21 mouse cellular contexts compared by ENCODE assay signal in the genomic region with DNA sequence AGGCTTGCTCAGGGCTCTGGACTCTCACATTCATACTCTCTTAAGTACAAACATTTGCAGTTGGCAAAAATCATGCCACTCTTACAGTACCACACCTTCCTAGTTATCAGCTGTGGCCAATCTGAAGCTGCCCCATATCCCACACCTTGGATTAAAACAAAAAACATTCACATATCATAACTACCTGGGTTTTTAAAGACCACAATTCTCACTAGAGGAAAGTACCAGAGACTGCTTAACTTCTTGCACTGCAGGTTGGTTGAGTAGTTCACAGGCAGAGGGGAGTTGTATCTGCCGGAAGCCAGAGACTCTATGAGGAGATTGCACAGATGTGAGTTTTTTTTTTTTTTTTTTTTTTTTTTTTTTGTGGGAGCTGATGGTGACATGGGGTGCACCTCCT. TPM values are rescaled to one million over a fixed set of nuclear protein-coding genes. Genes with fewer than 3 reads are reported as not detected.
A peak's percentile ranks its signal among the peaks of the same experiment; 100 is the strongest.
DNase-seq lines count a peak whose midpoint lies in the region; ATAC-seq and TF ChIP-seq lines count a peak whose summit lies in the region.
"Had no signal": no experiment of that assay in that cellular context is flagged by ENCODE, and none has a peak within 500 bp of the region (broad histone marks: within the 10 kb centered on the region; RNA-seq: fewer than 3 reads in every experiment).

No protein-coding gene starts in this region.

- TF ChIP-seq CTCF in thymus, adult 2 months (IDR thresholded peaks at IDR 0.05; ENCODE audit: borderline replicate concordance, control insufficient read depth, extremely low read depth, insufficient read depth, low read length, poor library complexity): no peak

- no peaks in the 10 kb centered on the region for H3K36me3 ChIP-seq in thymus, adult 2 months (ENCODE audit: control insufficient read depth, insufficient read depth, low read length)
- H3K36me3 ChIP-seq: embryonic facial prominence, embryonic 13.5 days; forebrain, embryonic 12.5 days; heart, embryonic 13.5 days; hindbrain, embryonic 15.5 days had no signal

- no peak overlapping the region for H3K4me3 ChIP-seq in thymus, adult 2 months (ENCODE audit: control insufficient read depth, insufficient read depth, low read length)
- H3K4me3 ChIP-seq: embryonic facial prominence, embryonic 13.5 days; forebrain, embryonic 12.5 days; heart, embryonic 13.5 days; hindbrain, embryonic 15.5 days had no signal

- peaks cover 10% of the 10 kb centered on the region for H3K4me1 ChIP-seq in thymus, adult 2 months (replicated peaks; ENCODE audit: control insufficient read depth, insufficient read depth, low read length)
- H3K4me1 ChIP-seq: embryonic facial prominence, embryonic 13.5 days; forebrain, embryonic 12.5 days; heart, embryonic 13.5 days; hindbrain, embryonic 15.5 days had no signal

- H3K27ac ChIP-seq in thymus, adult 2 months (ENCODE audit: control insufficient read depth, insufficient read depth, low read length): peak overlapping the region; percentile 92
- H3K27ac ChIP-seq: embryonic facial prominence, embryonic 13.5 days; forebrain, embryonic 12.5 days; heart, embryonic 13.5 days; hindbrain, embryonic 15.5 days had no signal

- no peaks in the 10 kb centered on the region for H3K27me3 ChIP-seq in thymus, adult 2 months (ENCODE audit: control insufficient read depth, insufficient read depth, low read length)
- H3K27me3 ChIP-seq: embryonic facial prominence, embryonic 13.5 days; forebrain, embryonic 12.5 days; heart, embryonic 13.5 days; hindbrain, embryonic 15.5 days had no signal

- ATAC-seq in activated CD4-positive, CD25-positive, alpha-beta regulatory T cell, adult 4 months: peak; percentile 41
- ATAC-seq: forebrain, embryonic 16.5 days; inflammation-experienced regulatory T-cells, adult 6 months had no signal

- no peak for TF ChIP-seq POLR2A in thymus, adult 2 months (IDR thresholded peaks at IDR 0.05; ENCODE audit: control insufficient read depth, extremely low read depth, insufficient read depth, low read length, poor library complexity)

- no peak for DNase-seq in thymus, adult 2 months
- no peak for DNase-seq in thymus, postnatal 4 days
- peak; percentile 52 for DNase-seq in CD4-positive, CD25-positive, alpha-beta regulatory T cell, adult 2 months (ENCODE audit: low read depth, low spot score)
- no peak for DNase-seq in c-Kit-positive CD71-positive TER-119-positive erythroid progenitor cells, embryonic 14.5 days (ENCODE audit: low spot score)
- no peak for DNase-seq in embryo, embryonic 9.5 days (ENCODE audit: extremely low spot score)
- DNase-seq: adrenal gland, adult 8-10 months; adrenal gland, postnatal 36 days; cerebellum, adult 11-12 months; cerebellum, adult 9-10 months; cerebellum, postnatal 25 days; gastrocnemius, postnatal 14 days; heart, postnatal 36 days had no signal

- 18% methylated on average over 1 of the region's 1 CpGs for WGBS in thymus, adult 2 months

RNA-seq across cellular contexts. Expression of gene Ms4a4c, which starts 9.5 kb away (rescaled TPM):
- 2.4 TPM in 2 replicates for polyA plus RNA-seq in thymus, adult 2 months (2012; rRNA removed)
- 10 to 100 TPM; 51.6 to 56.7 TPM for polyA plus RNA-seq in activated CD4-positive, CD25-positive, alpha-beta regulatory T cell, adult 4 months (2017; shearing (Covaris generic))
- polyA plus RNA-seq: forebrain, embryonic 12.5 days; forebrain, embryonic 16.5 days; hindbrain, embryonic 11.5 days; hindbrain, embryonic 15.5 days had no signal

RNA-seq across cellular contexts. Expression of gene Ms4a4b, which starts 29.3 kb away (rescaled TPM):
- 43.9 and 57.3 TPM in 2 replicates for polyA plus RNA-seq in thymus, adult 2 months (2012; rRNA removed)
- 1,000 to 10,000 TPM; 2,094 to 2,461 TPM for polyA plus RNA-seq in activated CD4-positive, CD25-positive, alpha-beta regulatory T cell, adult 4 months (2017; shearing (Covaris generic))
- polyA plus RNA-seq: brain, embryonic 14.5 days; forebrain, embryonic 12.5 days; forebrain, embryonic 16.5 days; heart, embryonic 13.5 days; hindbrain, embryonic 11.5 days; hindbrain, embryonic 15.5 days had no signal

RNA-seq across cellular contexts. Expression of gene Ms4a4a, which starts 38.8 kb away (rescaled TPM):
- 0.55 and 0.63 TPM in 2 replicates for polyA plus RNA-seq in thymus, adult 2 months (2012; rRNA removed)
- 1 to 10 TPM in 1 of 2 experiments, not detected in 1; 1.3 TPM for polyA plus RNA-seq in activated CD4-positive, CD25-positive, alpha-beta regulatory T cell, adult 4 months (2017; shearing (Covaris generic))

RNA-seq across cellular contexts. Expression of gene Ms4a6c, which starts 55.1 kb away (rescaled TPM):
- 4.5 and 6.2 TPM in 2 replicates for polyA plus RNA-seq in thymus, adult 2 months (2012; rRNA removed)
- polyA plus RNA-seq in activated CD4-positive, CD25-positive, alpha-beta regulatory T cell, adult 4 months (2017; shearing (Covaris generic)): 10 to 100 TPM; 12.5 to 13.3 TPM

Comparison
In these comparisons a context has a peak if more than half of its experiments do, and no peak if none do; other contexts are left out.
1. RNA of gene Ms4a4c, which starts 9.5 kb away (polyA plus RNA-seq): 51.6 to 56.7 TPM in activated CD4-positive, CD25-positive, alpha-beta regulatory T cell, adult 4 months; 2.4 TPM in thymus, adult 2 months; every median in the first group is over 10 times any median in the second.
2. RNA of gene Ms4a4b, which starts 29.3 kb away (polyA plus RNA-seq): 2,094 to 2,461 TPM in activated CD4-positive, CD25-positive, alpha-beta regulatory T cell, adult 4 months; 43.9 to 57.3 TPM in thymus, adult 2 months; every median in the first group is over 10 times any median in the second.